Mouse (Mus musculus) heart, adult 2 months (tissue): ENCODE results near the gene Acad11. TPM values are rescaled to one million over a fixed set of nuclear protein-coding genes. Genes with fewer than 3 reads are reported as not detected.

Source experiments
- DNase-seq, 2 experiments: peaks; one replicate each; pipeline ENCODE4 v3.0.0; 2021
- H3K27ac ChIP-seq: fragments of 200-600 bp; 2 replicates; pipeline ENCODE4 v1.8.1; 2022
- H3K27me3 ChIP-seq: fragments of 200-500 bp; 2 replicates; pipeline ENCODE4 v1.6.1; 2012; ENCODE audit warnings: mild to moderate bottlenecking, low read length, inconsistent platforms, mixed read lengths; ENCODE audit not compliant: control insufficient read depth, insufficient read depth
- H3K36me3 ChIP-seq: fragments of 200-500 bp; 2 replicates; pipeline ENCODE4 v1.6.1; 2012; ENCODE audit warnings: low read length, inconsistent platforms; ENCODE audit not compliant: control insufficient read depth, insufficient read depth
- H3K4me1 ChIP-seq: fragments of 200-500 bp; 2 replicates; pipeline ENCODE4 v1.6.1; 2011; ENCODE audit warnings: low read length; ENCODE audit not compliant: control insufficient read depth, insufficient read depth
- H3K4me3 ChIP-seq: fragments of 200-600 bp; 2 replicates; pipeline ENCODE4 v1.8.1; 2022
- H3K79me2 ChIP-seq: fragments of 200-500 bp; replicated peaks from 2 replicates; pipeline ENCODE4 v1.6.1; 2012; ENCODE audit warnings: mild to moderate bottlenecking, inconsistent platforms, low read length, moderate library complexity, mixed read lengths; ENCODE audit not compliant: control insufficient read depth, insufficient read depth
- H3K9ac ChIP-seq: fragments of 200-500 bp; 2 replicates; pipeline ENCODE4 v1.6.1; 2012; ENCODE audit warnings: low read depth, mild to moderate bottlenecking, control low read depth, inconsistent platforms, low read length, mixed read lengths
- CTCF ChIP-seq: fragments of 200-600 bp; IDR thresholded peaks from 2 replicates; pipeline ENCODE4 v1.8.1; 2022; ENCODE audit warnings: antibody characterized with exemption, mild to moderate bottlenecking, moderate library complexity
- EP300 ChIP-seq: fragments of 200-500 bp; IDR thresholded peaks from 2 replicates; pipeline ENCODE4 v1.6.1; 2011; ENCODE audit warnings: low read depth, low read length, control low read depth; ENCODE audit not compliant: insufficient read depth
- POLR2A ChIP-seq: fragments of 200-500 bp; IDR thresholded peaks from 2 replicates; pipeline ENCODE4 v1.6.1; 2011; ENCODE audit warnings: mild to moderate bottlenecking, low read depth, low read length, control low read depth; ENCODE audit not compliant: insufficient read depth
- WGBS: fragments of 180-500 bp; shearing (Covaris S2); methylation state at CpG from one replicate; pipeline ENCODE4 v1.1.7; 2018; 5-methylcytosine and 5-hydroxymethylcytosine counted together
- intact Hi-C: fragments of 180-260 bp; cut with DNase I; formaldehyde crosslinking; loops from one replicate; pipeline ENCODE4 v1.15.1; 2025
- polyA plus RNA-seq: library from polyadenylated mRNA; depleted of rRNA; stranded (reverse); fragments of >200 nt; gene quantifications from 2 replicates; pipeline ENCODE4 v1.2.3, GENCODE M21; 2012; rRNA removed
- total RNA-seq, 2 experiments: library from RNA; stranded (reverse); gene quantifications; 2 replicates each; pipeline ENCODE4 v1.2.3; 2021

Acad11 gene
- total and polyA plus RNA-seq, 3 experiments = 72.8 to 110 (median 99.8) TPM

DNA sequence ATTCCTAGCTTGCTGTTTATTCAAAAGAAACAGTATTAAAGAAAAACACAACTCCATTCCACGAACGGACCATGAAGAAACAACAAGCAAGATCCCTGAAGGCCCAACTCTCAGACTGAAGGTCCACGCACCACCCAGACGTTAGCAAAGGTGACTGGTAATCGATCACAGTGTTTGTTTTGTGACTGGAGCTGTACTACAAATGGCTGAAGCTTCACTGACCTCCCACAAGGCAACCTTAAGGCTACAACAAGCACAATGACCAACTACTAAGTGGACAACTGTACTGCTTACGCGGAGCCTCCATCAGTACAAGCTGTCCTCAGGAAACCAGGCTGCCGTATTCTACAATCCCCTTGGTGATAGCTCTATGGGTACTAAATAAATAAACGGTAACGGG lies 106.8 kb downstream of the Acad11 start:
- Histone ChIP-seq H3K9ac (no peak overlapping the region), H3K27me3 (no peaks in the 10 kb centered on the region), H3K4me1 (no peaks in the 10 kb centered on the region), H3K36me3 (no peaks in the 10 kb centered on the region), H3K79me2 (no peaks in the 10 kb centered on the region), H3K4me3 (no peak overlapping the region), H3K27ac (no peak overlapping the region)
- TF ChIP-seq CTCF = no peak
- no peak for TF ChIP-seq EP300
- TF ChIP-seq POLR2A = no peak
- WGBS = 98% methylated on average over 10 of the region's 10 CpGs
- DNase-seq = no peak
- intact Hi-C loops = no loop called here

DNA sequence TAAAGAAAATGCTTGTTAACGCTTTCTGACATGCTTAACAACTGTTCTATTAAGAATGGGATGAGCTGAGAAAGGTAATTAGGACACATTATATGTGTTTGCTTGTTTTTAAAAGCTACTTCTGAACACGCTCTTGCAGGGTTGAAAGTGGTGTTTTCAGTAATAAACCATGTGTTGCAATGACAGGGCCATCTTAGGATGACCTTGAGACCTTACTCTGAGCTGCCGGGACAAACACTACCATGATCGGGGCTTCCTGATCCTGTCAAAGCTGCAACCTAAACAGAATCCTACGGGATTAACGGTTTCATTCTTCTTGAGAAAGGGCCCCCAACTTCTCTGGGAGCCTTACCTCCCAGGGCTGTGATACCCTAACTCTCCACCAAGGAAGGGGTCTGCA lies 108.5 kb downstream of the Acad11 start:
- Histone ChIP-seq H3K27me3 (no peaks in the 10 kb centered on the region), H3K9ac (no peak overlapping the region), H3K4me1 (no peaks in the 10 kb centered on the region), H3K4me3 (no peak overlapping the region), H3K27ac (no peak overlapping the region), H3K79me2 (no peaks in the 10 kb centered on the region), H3K36me3 (no peaks in the 10 kb centered on the region)
- TF ChIP-seq EP300 = no peak
- no peak for TF ChIP-seq POLR2A
- TF ChIP-seq CTCF = no peak
- intact Hi-C loops = no loop called here
- 93% methylated on average over 6 of the region's 6 CpGs for WGBS
- no peak for DNase-seq

DNA sequence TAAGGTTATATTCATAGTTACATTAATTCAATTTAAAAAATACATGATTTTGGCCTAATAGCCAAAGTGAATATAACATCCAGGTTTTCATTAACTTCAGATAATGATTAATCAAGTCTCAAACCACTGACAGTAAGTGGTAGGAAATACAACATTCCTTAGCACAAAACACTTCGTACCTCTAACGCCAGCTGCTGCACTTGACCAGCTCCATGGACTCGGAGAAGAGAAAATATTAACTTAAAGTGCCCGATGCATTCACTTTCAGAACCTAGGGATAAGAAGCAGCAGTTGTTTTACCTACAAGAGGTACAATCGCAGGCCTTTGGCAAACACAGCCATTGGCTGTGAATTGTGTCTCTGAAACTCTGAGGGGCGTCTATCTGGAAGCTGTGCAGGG lies 109.2 kb downstream of the Acad11 start:
- Histone ChIP-seq H3K4me3 (no peak overlapping the region), H3K27ac (no peak overlapping the region), H3K79me2 (no peaks in the 10 kb centered on the region), H3K9ac (no peak overlapping the region), H3K4me1 (no peaks in the 10 kb centered on the region), H3K36me3 (no peaks in the 10 kb centered on the region), H3K27me3 (no peaks in the 10 kb centered on the region)
- intact Hi-C loops = no loop called here
- no peak for DNase-seq
- no peak for TF ChIP-seq EP300
- TF ChIP-seq POLR2A = no peak
- TF ChIP-seq CTCF = no peak
- 92% methylated on average over 6 of the region's 6 CpGs for WGBS

Other genes with a start within 250 kb of the Acad11 start
- 1 to 10 TPM; 2.4 to 2.5 TPM for gene Nphp3, start 60.8 kb upstream of the Acad11 start, total RNA-seq
- gene Nphp3, start 60.8 kb upstream of the Acad11 start, polyA plus RNA-seq = 4.9 and 7.5 TPM in 2 replicates
- not detected for gene Gm28305, start 22.7 kb upstream of the Acad11 start, total RNA-seq
- gene Gm28305, start 22.7 kb upstream of the Acad11 start, polyA plus RNA-seq = not detected in 2 replicates
- 10 to 100 TPM; 14.8 to 16.0 TPM for gene Uba5, start 243 bp upstream of the Acad11 start, total RNA-seq
- gene Uba5, start 243 bp upstream of the Acad11 start, polyA plus RNA-seq = 11.4 and 22.0 TPM in 2 replicates
- gene Ackr4, start 63.6 kb downstream of the Acad11 start, total RNA-seq = 1 to 10 TPM; 1.6 to 2.4 TPM
- gene Ackr4, start 63.6 kb downstream of the Acad11 start, polyA plus RNA-seq = 6.8 and 10.9 TPM in 2 replicates
- gene Dnajc13, start 199.6 kb downstream of the Acad11 start, total RNA-seq = 10 to 100 TPM; 29.2 to 31.6 TPM
- 31.0 and 32.3 TPM in 2 replicates for gene Dnajc13, start 199.6 kb downstream of the Acad11 start, polyA plus RNA-seq